Mouse (Mus musculus) frontal cortex, adult (tissue): ENCODE data around the gene Pcsk7.

Source experiments
- ATAC-seq: cut with Nextera tagmentation; 2 replicates; pipeline ENCODE4 v1.9.2; 2017; ENCODE audit warnings: mild to moderate bottlenecking, moderate library complexity, mixed read lengths; ENCODE audit not compliant: low TSS enrichment

Pcsk7 gene

GRCm38 (mm10) chr9:45961855-45962254 lies 55.6 kb downstream of the Pcsk7 start:
- peak; percentile 61 for ATAC-seq

GRCm38 (mm10) chr9:45963577-45963976 lies 57.3 kb downstream of the Pcsk7 start:
- no peak for ATAC-seq

- no peak for ATAC-seq
Observed at GRCm38 (mm10) chr9:45976884-45977283, 70.6 kb downstream of the Pcsk7 start.
